Mouse (Mus musculus) brain, embryonic 14.5 days (tissue): ENCODE measurements at regions not wholly inside any gene's neighbourhood (a gene's known extent, or its start where the extent isn't known, plus 50 kb on each side); places are given as distances from the start of the nearest gene placed in this dataset.

ENCODE experiments used
- CTCF ChIP-seq: fragments of 200-500 bp; IDR thresholded peaks from 2 replicates; pipeline ENCODE4 v1.5.1; 2012; ENCODE audit warnings: inconsistent platforms, mild to moderate bottlenecking, moderate library complexity, borderline replicate concordance; ENCODE audit not compliant: insufficient read depth, insufficient read length; ENCODE audit errors: extremely low read depth
- POLR2A ChIP-seq: fragments of 200-500 bp; IDR thresholded peaks from 2 replicates; pipeline ENCODE4 v1.6.1; 2012; ENCODE audit warnings: mild to moderate bottlenecking, inconsistent platforms, borderline replicate concordance; ENCODE audit not compliant: poor library complexity, insufficient read depth, insufficient read length, severe bottlenecking; ENCODE audit errors: extremely low read depth

DNA sequence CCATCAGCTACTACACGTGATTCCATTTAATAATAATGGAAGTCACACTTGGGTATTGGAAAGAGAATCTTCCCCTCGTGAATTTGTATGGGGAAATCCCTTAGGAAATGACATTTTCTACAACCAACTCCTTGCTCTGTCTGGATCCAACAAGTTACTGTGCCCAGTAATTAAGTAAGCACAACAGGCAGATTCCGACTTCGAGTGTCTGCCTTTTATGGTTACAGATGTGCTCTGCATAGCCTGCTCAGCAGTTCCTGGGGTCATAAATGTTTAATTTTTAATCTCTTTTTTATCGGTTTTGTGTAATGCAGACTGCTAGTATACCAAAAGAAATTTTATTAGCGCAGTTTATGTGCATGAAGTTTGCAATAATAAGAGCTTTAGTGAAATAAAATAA is 259.8 kb upstream of the Pitrm1 start:
- TF ChIP-seq CTCF (no peak), POLR2A (no peak)
